Mouse (Mus musculus) common myeloid progenitor, adult 5-6 weeks (primary cell): ENCODE measurements around the gene Gm9970. TPM values are rescaled to one million over a fixed set of nuclear protein-coding genes. Genes with fewer than 3 reads are reported as not detected.

ENCODE experiments used
- ATAC-seq: replicated peaks from 2 replicates; pipeline ENCODE4 v1.8.0; 2016; ENCODE audit warnings: low read depth, mild to moderate bottlenecking, moderate TSS enrichment, inconsistent platforms; ENCODE audit not compliant: poor library complexity, severe bottlenecking
- total RNA-seq: library from RNA; stranded (forward); fragments of 200-1000, 187-1606 nt; gene quantifications from 2 replicates; pipeline ENCODE4 v1.2.3, GENCODE M21; 2017

The Gm9970 gene
- total RNA-seq, result not detected in 2 replicates

GRCm38 (mm10) chr5:31240637-31241521 is at the start of gene Gm9970, which contains the start of gene Nrbp1:
Gene Gm9970, minus strand, starts transcription at chr5:31241232.
Gene Nrbp1, plus strand, starts transcription at chr5:31240864.
- ATAC-seq, result peak; percentile 99

GRCm38 (mm10) chr5:31289626-31290230 is 48.7 kb upstream of the Gm9970 start:
- no peak for ATAC-seq

DNA sequence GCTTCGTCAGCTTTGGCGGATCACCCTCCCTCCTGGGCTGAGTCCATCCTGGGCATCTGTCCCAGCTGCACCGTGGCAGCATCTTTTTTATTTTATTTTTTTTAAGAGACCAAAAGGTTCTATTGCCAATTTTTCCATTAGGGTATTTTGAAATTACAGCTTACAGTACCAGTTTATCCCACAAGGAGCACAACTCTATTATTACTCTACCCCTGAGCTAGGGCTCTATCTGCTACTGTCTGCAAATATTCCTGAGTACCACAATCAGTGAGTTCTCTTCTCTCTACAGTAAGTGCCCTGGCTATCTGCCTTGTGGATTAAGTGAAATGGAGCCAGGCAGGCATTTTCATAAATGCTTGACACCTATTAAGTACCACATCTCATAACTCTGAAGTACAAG is 47.6 kb upstream of the Gm9970 start:
- no peak for ATAC-seq

- ATAC-seq, result no peak
Measured at GRCm38 (mm10) chr5:31288225-31288624, 47.2 kb upstream of the Gm9970 start.

GRCm38 (mm10) chr5:31279245-31279988 is 38.4 kb upstream of the Gm9970 start:
- 0 out of 2 replicates have a peak, but pooled peaks have one; percentile 25 for ATAC-seq

DNA sequence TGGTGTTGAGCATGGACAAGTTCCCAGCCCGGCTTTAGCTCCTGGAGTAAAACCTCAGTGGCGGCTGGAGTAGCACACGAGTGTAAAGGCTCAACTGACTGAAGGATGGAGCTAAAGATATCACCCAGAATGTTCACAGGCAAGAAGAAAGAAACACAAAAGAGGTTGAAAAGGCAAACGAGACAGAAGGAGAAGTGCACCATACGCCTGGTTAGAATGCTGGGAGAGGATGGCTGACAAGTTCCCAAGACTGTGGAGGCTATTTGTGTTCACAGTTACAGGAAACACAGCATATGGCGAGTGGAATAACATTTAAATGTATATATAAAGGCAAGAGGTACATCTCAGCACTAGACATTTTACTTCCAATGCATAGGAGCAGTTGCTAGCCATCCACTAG is 32.0 kb upstream of the Gm9970 start:
- ATAC-seq, result no peak

DNA sequence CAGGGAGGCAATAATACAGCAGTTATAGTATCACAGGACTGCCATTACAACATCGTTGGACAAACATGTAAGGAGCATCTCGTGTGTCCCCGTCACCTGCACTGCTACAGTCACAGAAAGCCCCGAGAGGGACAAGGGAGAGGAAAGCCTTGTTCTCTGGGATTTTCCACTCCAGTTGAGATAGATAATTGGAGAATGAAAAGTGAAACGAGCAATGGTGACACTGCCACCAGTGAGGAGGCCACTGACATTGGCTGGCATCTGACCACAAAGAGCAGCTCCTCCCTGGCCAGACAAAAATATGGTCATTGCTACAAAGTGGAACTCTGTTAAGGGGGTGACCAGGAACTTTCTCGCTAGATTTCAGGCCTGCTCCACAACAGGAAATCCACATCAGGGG is 26.7 kb upstream of the Gm9970 start:
- ATAC-seq, result 0 out of 2 replicates have a peak, but pooled peaks have one; percentile 8

- no peak for ATAC-seq
Measured at GRCm38 (mm10) chr5:31266101-31266500, 25.1 kb upstream of the Gm9970 start.

DNA sequence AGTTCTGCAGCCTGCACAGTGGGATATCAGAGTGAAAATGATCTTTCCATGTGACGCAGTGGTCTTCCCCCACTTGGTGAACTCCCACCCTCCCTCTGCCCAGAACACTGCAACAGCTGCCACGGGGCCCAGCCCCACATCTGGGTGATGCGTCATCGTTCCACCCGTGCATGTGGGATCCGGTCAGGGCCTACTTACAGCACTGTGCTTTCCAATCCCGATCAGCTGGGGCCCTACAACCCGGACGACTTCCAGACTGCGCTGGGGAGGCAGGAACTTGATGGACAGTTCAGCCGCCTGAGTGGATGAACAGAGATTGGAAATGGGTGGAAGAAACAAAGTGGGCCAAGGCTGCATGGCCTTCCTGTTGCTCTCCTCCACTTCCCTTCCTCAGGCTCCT is 16.6 kb upstream of the Gm9970 start:
- no peak for ATAC-seq

GRCm38 (mm10) chr5:31255971-31256370 is 14.9 kb upstream of the Gm9970 start:
- ATAC-seq, result no peak

DNA sequence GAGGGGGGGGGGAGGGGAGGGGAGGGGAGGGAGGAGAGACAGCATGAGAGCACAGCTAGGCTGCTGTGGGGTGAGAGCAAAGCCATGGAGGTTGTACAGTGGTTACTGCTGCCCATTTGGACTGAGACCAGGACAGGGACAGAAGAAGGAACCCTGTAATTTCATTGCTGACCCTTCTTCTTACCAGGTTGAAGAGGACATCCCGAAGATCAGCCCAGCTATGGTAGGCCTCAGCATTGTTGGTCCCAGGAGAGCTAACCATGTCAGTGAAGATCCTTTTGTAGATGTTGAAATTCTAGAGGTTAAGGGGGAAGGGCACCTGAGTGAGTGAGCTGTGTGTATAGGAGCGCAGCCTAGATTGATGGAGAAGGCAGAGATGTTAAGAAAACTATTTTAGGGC is 14.3 kb upstream of the Gm9970 start:
- ATAC-seq, result no peak

DNA sequence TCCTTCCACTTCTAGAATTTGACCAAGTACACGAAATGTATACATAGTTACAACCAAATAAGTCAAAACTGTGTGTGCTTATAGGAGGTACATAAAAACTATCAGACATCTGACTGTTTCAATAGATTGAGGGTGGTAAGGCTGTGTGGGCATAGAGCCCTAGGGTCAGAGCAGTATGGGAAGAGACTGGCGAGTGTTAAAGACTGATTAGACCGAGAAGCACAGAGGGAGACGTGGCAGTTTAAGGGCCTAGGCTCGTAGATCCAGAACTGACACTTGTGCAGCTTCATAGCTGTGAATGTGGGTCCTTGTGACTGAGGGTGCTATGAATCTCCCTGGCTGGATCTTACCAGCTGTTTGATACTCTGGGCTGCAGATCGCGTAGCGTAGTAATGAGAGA is 13.9 kb upstream of the Gm9970 start:
- ATAC-seq, result no peak

DNA sequence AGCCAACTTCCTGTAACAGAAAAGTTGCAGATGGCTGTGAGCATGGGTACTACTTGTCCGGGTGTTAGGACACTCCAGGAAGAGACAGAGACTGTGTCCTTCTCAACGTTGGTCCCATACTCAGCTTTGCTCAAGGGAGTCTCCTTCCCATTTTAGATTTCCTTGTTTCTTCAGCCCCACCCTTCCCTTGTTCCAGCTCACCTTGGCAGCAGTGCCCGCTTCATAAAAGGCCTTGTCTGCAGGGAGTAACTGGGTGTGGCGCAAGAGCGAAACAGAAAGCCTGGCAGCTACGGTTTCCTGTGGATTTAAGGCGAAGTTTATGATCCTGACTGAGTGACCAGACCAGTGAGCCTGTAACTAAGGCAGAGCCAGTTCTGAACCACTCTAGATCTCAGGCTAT is 13.4 kb upstream of the Gm9970 start:
- ATAC-seq, result no peak

- ATAC-seq, result no peak
Measured at GRCm38 (mm10) chr5:31253806-31254205, 12.8 kb upstream of the Gm9970 start.

DNA sequence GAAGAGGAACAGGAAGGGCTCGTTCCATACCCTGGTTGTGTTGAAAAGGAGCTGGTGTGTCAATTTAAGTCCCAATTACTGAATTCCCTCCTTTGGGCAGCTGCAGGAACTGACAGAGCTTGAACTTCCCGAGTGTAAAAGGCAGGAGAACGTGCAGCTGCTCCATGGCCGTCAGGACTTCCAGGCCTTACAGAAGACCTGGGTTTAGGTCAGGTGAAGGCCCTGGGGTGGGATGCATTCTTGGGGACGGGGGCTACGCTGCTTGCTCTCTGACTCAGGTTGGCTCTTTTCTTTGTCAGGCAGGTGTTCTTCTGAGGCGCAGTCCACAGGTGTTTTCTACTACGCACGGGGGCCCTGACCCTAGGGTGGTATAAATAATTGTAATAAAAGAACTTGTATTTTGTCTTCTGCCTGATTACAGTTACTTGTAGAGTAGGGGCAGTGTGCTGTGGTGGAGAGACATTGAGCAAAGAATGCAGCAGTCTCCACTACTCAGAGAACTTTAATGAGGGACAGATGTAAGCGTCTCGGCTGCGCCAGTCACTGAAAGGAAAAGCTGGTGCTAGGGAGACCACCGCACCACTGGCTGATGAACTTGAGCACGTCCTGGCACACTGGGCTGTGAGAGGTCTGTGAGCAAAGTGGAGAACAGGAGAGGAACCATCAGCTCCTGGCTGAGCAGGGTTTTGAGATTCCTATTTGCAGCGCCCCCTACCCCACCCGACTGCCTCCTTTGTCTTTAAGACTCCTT is 11.9 kb upstream of the Gm9970 start:
- no peak for ATAC-seq

DNA sequence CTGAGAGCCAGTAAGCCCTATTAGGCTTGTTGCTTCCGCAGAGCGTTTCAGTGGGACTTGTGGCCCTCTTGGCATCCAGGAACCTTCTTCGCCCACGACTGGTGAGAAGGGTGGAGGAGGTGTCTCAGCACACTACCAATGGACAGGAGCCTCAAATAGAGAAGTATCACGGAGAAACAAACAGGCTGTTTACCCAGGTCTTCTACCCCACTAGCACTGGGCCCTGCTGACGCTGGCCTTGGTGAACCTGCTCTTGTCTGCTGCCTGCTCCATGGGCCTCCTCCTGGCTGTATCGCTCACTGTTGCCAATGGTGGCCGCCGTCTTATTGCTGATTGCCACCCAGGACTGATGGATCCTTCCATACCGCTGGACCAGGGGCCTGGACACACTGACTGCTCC is 11.1 kb upstream of the Gm9970 start:
- no peak for ATAC-seq

DNA sequence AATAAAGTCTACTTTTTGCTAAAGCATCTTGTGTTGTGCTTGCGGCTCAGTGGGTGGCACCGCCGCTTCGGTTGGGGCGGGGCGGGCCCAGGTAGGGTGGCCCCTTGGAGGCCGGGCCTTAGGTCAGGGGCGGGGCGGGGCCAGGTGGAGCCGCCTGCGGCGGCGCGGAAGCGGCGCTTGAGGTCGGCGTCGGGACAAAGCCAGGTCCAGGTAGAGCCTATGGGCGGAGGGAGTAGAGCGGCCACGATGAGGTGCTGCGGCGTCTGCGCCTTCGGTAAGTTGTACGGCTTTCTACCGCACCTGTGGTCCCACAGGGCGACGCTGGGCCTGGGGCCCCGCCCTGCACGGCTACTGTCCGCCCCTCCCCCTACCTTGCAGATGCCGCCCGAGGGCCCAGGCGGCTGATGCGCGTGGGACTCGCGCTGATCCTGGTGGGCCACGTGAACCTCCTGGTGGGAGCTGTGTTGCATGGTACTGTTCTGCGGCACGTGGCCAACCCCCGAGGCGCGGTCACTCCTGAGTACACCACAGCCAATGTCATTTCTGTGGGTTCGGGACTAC is 10.6 kb upstream of the Gm9970 start, which contains the start of gene Krtcap3:
Krtcap3 (plus strand) TSS at position 151 of the 561 bp plus-strand sequence.
- 0 out of 2 replicates have a peak, but pooled peaks have one; percentile 9 for ATAC-seq

GRCm38 (mm10) chr5:31250716-31251115 is 9.7 kb upstream of the Gm9970 start:
- ATAC-seq, result no peak

DNA sequence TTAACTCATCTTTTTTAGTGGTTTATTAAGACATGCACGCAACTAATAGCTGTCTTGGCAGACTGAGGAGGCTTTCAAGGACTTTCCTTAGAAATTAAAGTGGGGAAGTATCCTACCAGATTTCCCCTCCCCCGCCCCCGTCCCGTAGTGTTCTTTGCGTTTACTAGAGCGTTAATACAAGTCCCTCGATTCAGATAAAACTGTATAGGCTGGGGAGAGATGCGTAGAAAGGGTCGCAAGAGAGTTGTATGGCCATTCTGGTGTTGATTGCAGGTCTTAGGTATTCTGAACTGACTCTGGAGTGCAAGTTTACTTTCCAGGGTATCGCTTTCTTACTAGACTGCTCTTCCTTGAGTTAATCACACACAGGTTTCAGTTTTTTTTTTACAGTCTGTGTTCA is 1.2 kb upstream of the Gm9970 start:
- no peak for ATAC-seq
